Mouse (Mus musculus): ENCODE data around the gene Triml2.

Gene Triml2

GRCm38 (mm10) chr8:43180054-43180690, at the start of gene Triml2:
Gene Triml2 (plus strand): TSS chr8:43180541.
- no peak for DNase-seq (ENCODE audit: low read depth, low spot score)

GRCm38 (mm10) chr8:43141386-43141785, 39.0 kb upstream of the Triml2 start, which contains the start of gene Triml1:
Gene Triml1 (minus strand): TSS chr8:43141486.
- no peak for DNase-seq (ENCODE audit: low read depth, low spot score)

- DNase-seq (ENCODE audit: low read depth, low spot score) = no peak
These were observed 31.0 kb upstream of the Triml2 start for GRCm38 (mm10) chr8:43149307-43149706.

- DNase-seq (ENCODE audit: low read depth, low spot score) = no peak
These were observed 17.1 kb upstream of the Triml2 start for GRCm38 (mm10) chr8:43163255-43163654.

- DNase-seq (ENCODE audit: low read depth, low spot score) = no peak
These were observed 15.9 kb upstream of the Triml2 start for GRCm38 (mm10) chr8:43164453-43164852.

GRCm38 (mm10) chr8:43168083-43168482, 12.3 kb upstream of the Triml2 start:
- DNase-seq (ENCODE audit: low read depth, low spot score) = no peak

- DNase-seq (ENCODE audit: low read depth, low spot score) = no peak
These were observed 11.0 kb upstream of the Triml2 start for GRCm38 (mm10) chr8:43169249-43169755.

- no peak for DNase-seq (ENCODE audit: low read depth, low spot score)
These were observed 3.4 kb upstream of the Triml2 start for GRCm38 (mm10) chr8:43176766-43177486.

- DNase-seq (ENCODE audit: low read depth, low spot score) = no peak
These were observed 2.1 kb upstream of the Triml2 start for GRCm38 (mm10) chr8:43178263-43178662.

- no peak for DNase-seq (ENCODE audit: low read depth, low spot score)
These were observed 1.2 kb upstream of the Triml2 start for GRCm38 (mm10) chr8:43179189-43179588.

GRCm38 (mm10) chr8:43182281-43182680, 1.9 kb downstream of the Triml2 start:
- DNase-seq (ENCODE audit: low read depth, low spot score) = no peak

- DNase-seq (ENCODE audit: low read depth, low spot score) = no peak
These were observed 35.2 kb downstream of the Triml2 start for GRCm38 (mm10) chr8:43215554-43215953.

GRCm38 (mm10) chr8:43243326-43243725, 63.0 kb downstream of the Triml2 start:
- no peak for DNase-seq (ENCODE audit: low read depth, low spot score)
